Mouse (Mus musculus) erythroid progenitor cell, adult 5-6 weeks (primary cell): ENCODE results near the gene Rchy1. TPM values are rescaled to one million over a fixed set of nuclear protein-coding genes. Genes with fewer than 3 reads are reported as not detected.
"Not testable (repeated sequence)": the region's sequence is repeated elsewhere in the genome, so short reads cannot be mapped to it uniquely, and the experiment has no call there.

Experiments
- ATAC-seq: replicated peaks from 2 replicates; pipeline ENCODE4 v1.8.0; 2016; ENCODE audit warnings: moderate number of reproducible peaks, mild to moderate bottlenecking, moderate TSS enrichment, inconsistent platforms; ENCODE audit not compliant: poor library complexity, low FRiP score, severe bottlenecking
- total RNA-seq, 2 experiments: library from RNA; stranded (forward) in 1 of 2; stranded (reverse) in 1 of 2; fragments of 150-400 nt in 1 of 2; fragments of 186-747, 209-891 nt in 1 of 2; gene quantifications; 2 replicates each; pipeline versions ENCODE4 v1.2.3 to v1.2.4; 2015 to 2017; ENCODE audit warnings: low replicate concordance in 2 of 2

Rchy1 gene
- total RNA-seq, 2 experiments from 2014 or later = 33.2 to 44.4 TPM

- no peak for ATAC-seq
These were observed 1.5 kb downstream of the Rchy1 start for GRCm38 (mm10) chr5:91961370-91961769.

- peak; percentile 66 for ATAC-seq
These were observed 2.1 kb downstream of the Rchy1 start for GRCm38 (mm10) chr5:91960606-91961254.

- no peak for ATAC-seq
These were observed 2.9 kb downstream of the Rchy1 start for GRCm38 (mm10) chr5:91959986-91960385.

- no peak for ATAC-seq
These were observed 3.8 kb downstream of the Rchy1 start for GRCm38 (mm10) chr5:91959096-91959495.

GRCm38 (mm10) chr5:91956991-91957760 is 5.7 kb downstream of the Rchy1 start:
- ATAC-seq = no peak

- ATAC-seq = no peak
These were observed 11.5 kb downstream of the Rchy1 start for GRCm38 (mm10) chr5:91951404-91951803.

GRCm38 (mm10) chr5:91949441-91949840 is 13.4 kb downstream of the Rchy1 start:
- ATAC-seq = no peak

- no peak for ATAC-seq
These were observed 15.9 kb downstream of the Rchy1 start for GRCm38 (mm10) chr5:91947008-91947407.

GRCm38 (mm10) chr5:91945609-91946008 is 17.3 kb downstream of the Rchy1 start:
- not testable (repeated sequence) for ATAC-seq

GRCm38 (mm10) chr5:91913231-91913630 is 49.6 kb downstream of the Rchy1 start:
- no peak for ATAC-seq

GRCm38 (mm10) chr5:91911384-91912106 is 51.3 kb downstream of the Rchy1 start:
- ATAC-seq = no peak

- ATAC-seq = no peak
These were observed 52.3 kb downstream of the Rchy1 start for GRCm38 (mm10) chr5:91910616-91911015.

GRCm38 (mm10) chr5:91909010-91909620 is 53.8 kb downstream of the Rchy1 start:
- no peak for ATAC-seq

Other genes starting within 250 kb of the Rchy1 start
- gene Odaph, start 24.4 kb upstream of the Rchy1 start, total RNA-seq (2015; ENCODE audit: low replicate concordance) = not detected in 2 replicates
- not detected in 2 replicates for gene Odaph, start 24.4 kb upstream of the Rchy1 start, total RNA-seq (2017; ENCODE audit: low replicate concordance)
- gene Cdkl2, start 80.8 kb upstream of the Rchy1 start, total RNA-seq (2015; ENCODE audit: low replicate concordance) = 0.42 TPM in 1 of 2 replicates, not detected in the other
- 2.0 TPM in 1 of 2 replicates, not detected in the other for gene Cdkl2, start 80.8 kb upstream of the Rchy1 start, total RNA-seq (2017; ENCODE audit: low replicate concordance)
- gene G3bp2, start 120.7 kb upstream of the Rchy1 start, total RNA-seq (2015; ENCODE audit: low replicate concordance) = 40.0 and 47.8 TPM in 2 replicates
- gene G3bp2, start 120.7 kb upstream of the Rchy1 start, total RNA-seq (2017; ENCODE audit: low replicate concordance) = 60.5 and 68.3 TPM in 2 replicates
- 28.5 and 44.9 TPM in 2 replicates for gene Uso1, start 174.9 kb upstream of the Rchy1 start, total RNA-seq (2015; ENCODE audit: low replicate concordance)
- gene Uso1, start 174.9 kb upstream of the Rchy1 start, total RNA-seq (2017; ENCODE audit: low replicate concordance) = 20.8 and 36.7 TPM in 2 replicates